26 mouse cellular contexts compared by ENCODE assay signal in the genomic region with DNA sequence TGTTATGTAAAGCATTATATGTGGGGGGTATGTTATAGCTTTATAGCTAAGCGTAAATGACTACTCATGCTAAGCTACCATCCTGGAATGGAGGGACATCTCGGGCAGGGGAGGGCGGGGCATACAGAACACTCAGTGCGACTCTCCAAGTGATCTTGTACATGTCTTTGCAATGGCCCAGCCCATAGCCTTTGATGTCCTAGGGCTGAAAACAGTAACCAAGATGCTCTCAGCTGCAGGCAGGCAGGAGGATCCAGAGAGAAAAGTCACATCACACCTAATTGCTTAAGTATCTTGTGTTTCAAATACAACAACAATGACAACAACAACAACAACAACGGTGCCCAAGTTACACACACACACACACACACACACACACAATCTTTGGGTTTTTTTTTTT.
DNase-seq lines count a peak whose midpoint lies in the region; ATAC-seq and TF ChIP-seq lines count a peak whose summit lies in the region.
"Had no signal": no experiment of that assay in that cellular context is flagged by ENCODE, and none has a peak within 500 bp of the region (broad histone marks: within the 10 kb centered on the region; RNA-seq: fewer than 3 reads in every experiment).

No protein-coding gene starts in this region.

- H3K9me3 ChIP-seq in lung, embryonic 14.5 days (ENCODE audit: low read depth, low read length), result no peaks in the 10 kb centered on the region
- no peaks in the 10 kb centered on the region for H3K9me3 ChIP-seq in lung, embryonic 16.5 days (ENCODE audit: control insufficient read depth, low read length)
- H3K9me3 ChIP-seq: embryonic facial prominence, embryonic 13.5 days; embryonic facial prominence, embryonic 15.5 days; forebrain, embryonic 10.5 days; forebrain, embryonic 12.5 days had no signal

- no peak overlapping the region for H3K9ac ChIP-seq in lung, embryonic 14.5 days
- no peak overlapping the region for H3K9ac ChIP-seq in lung, embryonic 16.5 days (ENCODE audit: low read length)
- H3K9ac ChIP-seq: embryonic facial prominence, embryonic 13.5 days; embryonic facial prominence, embryonic 15.5 days; forebrain, embryonic 12.5 days had no signal

- peaks cover 11% of the 10 kb centered on the region; the same call in 1 of the 2 replicates for H3K4me1 ChIP-seq in lung, embryonic 14.5 days (ENCODE audit: insufficient read depth)
- peaks cover 14% of the 10 kb centered on the region; the same call in 1 of the 2 replicates for H3K4me1 ChIP-seq in lung, embryonic 16.5 days (replicated peaks; ENCODE audit: control insufficient read depth, insufficient read depth, low read length)
- H3K4me1 ChIP-seq in lung, adult 2 months (ENCODE audit: control insufficient read depth, insufficient read depth, low read length), result no peaks in the 10 kb centered on the region
- H3K4me1 ChIP-seq: forebrain, embryonic 10.5 days; forebrain, embryonic 12.5 days had no signal

- intact Hi-C loops in gastrocnemius, adult 2 months (cut with DNase I), result no loop called here

- no peak for TF ChIP-seq CTCF in gastrocnemius, adult 2 months (IDR thresholded peaks at IDR 0.05)
- no peak for TF ChIP-seq CTCF in lung, embryonic 14.5 days (IDR thresholded peaks at IDR 0.05; ENCODE audit: low read depth)
- no peak for TF ChIP-seq CTCF in lung, adult 2 months (IDR thresholded peaks at IDR 0.05; ENCODE audit: insufficient read depth, low read length)

- no peak overlapping the region for H3K4me2 ChIP-seq in lung, embryonic 14.5 days
- no peak overlapping the region for H3K4me2 ChIP-seq in lung, embryonic 16.5 days (ENCODE audit: low read depth, low read length)
- H3K4me2 ChIP-seq: embryonic facial prominence, embryonic 13.5 days; embryonic facial prominence, embryonic 15.5 days; forebrain, embryonic 12.5 days had no signal

- ATAC-seq in lung, embryonic 14.5 days (ENCODE audit: insufficient read depth), result peak; percentile 44; the same call in 1 of the 2 replicates
- ATAC-seq in lung, embryonic 16.5 days (ENCODE audit: low read depth), result peak; percentile 35; the same call in 1 of the 2 replicates
- ATAC-seq: CD4-positive, CD25-positive, alpha-beta regulatory T cell, adult 4 months; forebrain, embryonic 14.5 days; Patski had no signal

- H3K27ac ChIP-seq in gastrocnemius, adult 2 months, result 0 out of 2 replicates have a peak overlapping the region, but pooled peaks have one; percentile 24
- no peak overlapping the region for H3K27ac ChIP-seq in lung, embryonic 14.5 days (ENCODE audit: low read depth)
- peak overlapping the region; percentile 79 for H3K27ac ChIP-seq in lung, embryonic 16.5 days (ENCODE audit: low read length)
- H3K27ac ChIP-seq: embryonic facial prominence, embryonic 13.5 days; embryonic facial prominence, embryonic 15.5 days; forebrain, embryonic 10.5 days; forebrain, embryonic 12.5 days had no signal

- no peaks in the 10 kb centered on the region for H3K36me3 ChIP-seq in lung, embryonic 14.5 days (ENCODE audit: insufficient read depth)
- H3K36me3 ChIP-seq in lung, embryonic 16.5 days (ENCODE audit: control insufficient read depth, insufficient read depth, low read length), result no peaks in the 10 kb centered on the region
- H3K36me3 ChIP-seq: embryonic facial prominence, embryonic 13.5 days; embryonic facial prominence, embryonic 15.5 days; forebrain, embryonic 10.5 days; forebrain, embryonic 12.5 days; G1E had no signal

- DNase-seq in gastrocnemius, adult 2 months, result no peak
- DNase-seq in gastrocnemius, postnatal 4 days (ENCODE audit: low spot score in 2 of 2), result no peak
- DNase-seq in lung, embryonic 14.5 days, result peak; percentile 55
- no peak for DNase-seq in lung, postnatal 14 days
- no peak for DNase-seq in lung, adult 2 months
- DNase-seq in ZHBTc4 (ENCODE audit: low read depth, low spot score), result peak; percentile 9
- DNase-seq: adrenal gland, adult 2 months; adrenal gland, postnatal 10 days; adrenal gland, postnatal 25 days; B cell, adult 2 months; cerebellum, adult 11 months; cerebellum, adult 18-20 months; cerebellum, adult 8-10 months; cerebellum, adult 9-11 months; cerebellum, postnatal 14 days; cerebellum, postnatal 36 days had no signal

- TF ChIP-seq POLR2A in lung, adult 2 months (IDR thresholded peaks at IDR 0.05; ENCODE audit: borderline replicate concordance, extremely low read depth, low read depth, low read length), result no peak

- H3K27me3 ChIP-seq in lung, embryonic 14.5 days (ENCODE audit: insufficient read depth, low read length), result no peaks in the 10 kb centered on the region
- no peaks in the 10 kb centered on the region for H3K27me3 ChIP-seq in lung, embryonic 16.5 days (ENCODE audit: control insufficient read depth, insufficient read depth, low read depth, low read length)
- H3K27me3 ChIP-seq: embryonic facial prominence, embryonic 13.5 days; embryonic facial prominence, embryonic 15.5 days; forebrain, embryonic 12.5 days; Patski had no signal

- WGBS in lung, embryonic 14.5 days, result 70% methylated on average over 5 of the region's 5 CpGs
- 61% methylated on average over 5 of the region's 5 CpGs for WGBS in lung, embryonic 16.5 days
- WGBS in lung, adult 2 months, result 76% methylated on average over 5 of the region's 5 CpGs

- no peak overlapping the region for H3K4me3 ChIP-seq in gastrocnemius, adult 2 months
- H3K4me3 ChIP-seq in lung, embryonic 14.5 days (ENCODE audit: low read depth, low read length), result no peak overlapping the region
- H3K4me3 ChIP-seq in lung, embryonic 16.5 days (ENCODE audit: low read length), result no peak overlapping the region
- no peak overlapping the region for H3K4me3 ChIP-seq in lung, adult 2 months (replicated peaks; ENCODE audit: extremely low read depth, low read depth, low read length)
- H3K4me3 ChIP-seq: embryonic facial prominence, embryonic 13.5 days; embryonic facial prominence, embryonic 15.5 days; erythroblast, embryonic 14.5 days; forebrain, embryonic 10.5 days; forebrain, embryonic 12.5 days had no signal

Comparison
In these comparisons a context has a peak if more than half of its experiments do, and no peak if none do; other contexts are left out.
1. DNase-seq: peak in lung, embryonic 14.5 days (single experiment) and ZHBTc4 (single experiment); none in gastrocnemius, adult 2 months (single experiment), gastrocnemius, postnatal 4 days (0 of 2), lung, postnatal 14 days (single experiment) and lung, adult 2 months (single experiment).